Mouse (Mus musculus): ENCODE results near the gene Gm43191. TPM values are rescaled to one million over a fixed set of nuclear protein-coding genes. Genes with fewer than 3 reads are reported as not detected.

The Gm43191 gene
- total and polyA plus RNA-seq, 3 experiments: not detected

- Histone ChIP-seq H3K9me3 (replicated peaks) (no peaks in the 10 kb centered on the region), H3K4me3 (ENCODE audit: low read depth, low read length) (no peak overlapping the region), H3K36me3 (replicated peaks) (peaks cover 91% of the 10 kb centered on the region), H3K4me1 (ENCODE audit: insufficient read depth, low read depth, low read length) (peaks cover 9% of the 10 kb centered on the region), H3K27me3 (ENCODE audit: insufficient read depth, low read length) (no peaks in the 10 kb centered on the region)
- DNase-seq (ENCODE audit: low spot score) (no peak), ATAC-seq (ENCODE audit: extremely low read depth, insufficient number of reproducible peaks, low FRiP score, poor library complexity, severe bottlenecking) (no peak)
- TF ChIP-seq GATA2 (IDR thresholded peaks at IDR 0.05; ENCODE audit: borderline replicate concordance, low read depth, low read length): no peak
- TF ChIP-seq TAL1 (conservative IDR thresholded peaks at IDR 0.05; ENCODE audit: low read depth, low read length): no peak
- TF ChIP-seq CTCF (IDR thresholded peaks at IDR 0.05; ENCODE audit: low read depth, low read length): no peak
- TF ChIP-seq POLR2AphosphoS5 (IDR thresholded peaks at IDR 0.05; ENCODE audit: insufficient replicate concordance, low read depth, low read length): no peak
- no peak for TF ChIP-seq GATA1 (IDR thresholded peaks at IDR 0.05; ENCODE audit: borderline replicate concordance, low read length)
Measured at GRCm38 (mm10) chr3:116635799-116636198, 45.3 kb downstream of the Gm43191 start.

GRCm38 (mm10) chr3:116634853-116635252 is 46.2 kb downstream of the Gm43191 start:
- TF ChIP-seq POLR2AphosphoS5 (IDR thresholded peaks at IDR 0.05; ENCODE audit: insufficient replicate concordance, low read depth, low read length) (no peak), TAL1 (conservative IDR thresholded peaks at IDR 0.05; ENCODE audit: low read depth, low read length) (no peak), GATA2 (IDR thresholded peaks at IDR 0.05; ENCODE audit: borderline replicate concordance, low read depth, low read length) (no peak), CTCF (IDR thresholded peaks at IDR 0.05; ENCODE audit: low read depth, low read length) (no peak), GATA1 (IDR thresholded peaks at IDR 0.05; ENCODE audit: borderline replicate concordance, low read length) (no peak)
- ATAC-seq (ENCODE audit: extremely low read depth, insufficient number of reproducible peaks, low FRiP score, poor library complexity, severe bottlenecking) (no peak), DNase-seq (ENCODE audit: low spot score) (no peak)
- Histone ChIP-seq H3K4me1 (ENCODE audit: insufficient read depth, low read depth, low read length) (peaks cover 6% of the 10 kb centered on the region), H3K27me3 (ENCODE audit: insufficient read depth, low read length) (no peaks in the 10 kb centered on the region), H3K4me3 (ENCODE audit: low read depth, low read length) (no peak overlapping the region), H3K36me3 (replicated peaks) (peaks cover 90% of the 10 kb centered on the region), H3K9me3 (replicated peaks) (no peaks in the 10 kb centered on the region)

- TF ChIP-seq GATA1 (IDR thresholded peaks at IDR 0.05; ENCODE audit: borderline replicate concordance, low read length) (no peak), TAL1 (conservative IDR thresholded peaks at IDR 0.05; ENCODE audit: low read depth, low read length) (no peak), GATA2 (IDR thresholded peaks at IDR 0.05; ENCODE audit: borderline replicate concordance, low read depth, low read length) (no peak)
- Histone ChIP-seq H3K36me3 (replicated peaks) (peaks cover 88% of the 10 kb centered on the region), H3K9me3 (replicated peaks) (no peaks in the 10 kb centered on the region), H3K4me1 (ENCODE audit: insufficient read depth, low read depth, low read length) (peaks cover 6% of the 10 kb centered on the region), H3K4me3 (ENCODE audit: low read depth, low read length) (no peak overlapping the region), H3K27me3 (ENCODE audit: insufficient read depth, low read length) (no peaks in the 10 kb centered on the region)
- ATAC-seq (ENCODE audit: extremely low read depth, insufficient number of reproducible peaks, low FRiP score, poor library complexity, severe bottlenecking) (no peak), DNase-seq (ENCODE audit: low spot score) (no peak)
Measured at GRCm38 (mm10) chr3:116634091-116634490, 47.0 kb downstream of the Gm43191 start.

GRCm38 (mm10) chr3:116632971-116633370 is 48.1 kb downstream of the Gm43191 start:
- Histone ChIP-seq H3K4me1 (ENCODE audit: insufficient read depth, low read depth, low read length) (peaks cover 3% of the 10 kb centered on the region; the same call in 1 of the 2 replicates), H3K36me3 (replicated peaks) (peaks cover 84% of the 10 kb centered on the region), H3K4me3 (ENCODE audit: low read depth, low read length) (no peak overlapping the region), H3K9me3 (replicated peaks) (no peaks in the 10 kb centered on the region), H3K27me3 (ENCODE audit: insufficient read depth, low read length) (no peaks in the 10 kb centered on the region)
- DNase-seq (ENCODE audit: low spot score) (no peak), ATAC-seq (ENCODE audit: extremely low read depth, insufficient number of reproducible peaks, low FRiP score, poor library complexity, severe bottlenecking) (no peak)
- TF ChIP-seq GATA1 (IDR thresholded peaks at IDR 0.05; ENCODE audit: borderline replicate concordance, low read length) (no peak), POLR2AphosphoS5 (IDR thresholded peaks at IDR 0.05; ENCODE audit: insufficient replicate concordance, low read depth, low read length) (no peak), GATA2 (IDR thresholded peaks at IDR 0.05; ENCODE audit: borderline replicate concordance, low read depth, low read length) (no peak), CTCF (IDR thresholded peaks at IDR 0.05; ENCODE audit: low read depth, low read length) (no peak)

GRCm38 (mm10) chr3:116631459-116631858 is 49.6 kb downstream of the Gm43191 start:
- ATAC-seq (ENCODE audit: extremely low read depth, insufficient number of reproducible peaks, low FRiP score, poor library complexity, severe bottlenecking): no peak
- peaks cover 83% of the 10 kb centered on the region for H3K36me3 ChIP-seq (replicated peaks)
- H3K9me3 ChIP-seq (replicated peaks): no peaks in the 10 kb centered on the region

GRCm38 (mm10) chr3:116622641-116623040 is 58.4 kb downstream of the Gm43191 start:
- H3K36me3 ChIP-seq (replicated peaks): peaks cover 62% of the 10 kb centered on the region
- no peak for DNase-seq (ENCODE audit: low spot score)

More at GRCm38 (mm10) chr3:116631459-116631858, 49.6 kb downstream of the Gm43191 start:
- TF ChIP-seq CTCF (IDR thresholded peaks at IDR 0.05; ENCODE audit: low read depth, low read length): no peak
- TF ChIP-seq TAL1 (conservative IDR thresholded peaks at IDR 0.05; ENCODE audit: low read depth, low read length): no peak
- no peak for TF ChIP-seq POLR2AphosphoS5 (IDR thresholded peaks at IDR 0.05; ENCODE audit: insufficient replicate concordance, low read depth, low read length)
- TF ChIP-seq GATA2 (IDR thresholded peaks at IDR 0.05; ENCODE audit: borderline replicate concordance, low read depth, low read length): no peak
- Histone ChIP-seq H3K4me3 (ENCODE audit: low read depth, low read length) (no peak overlapping the region), H3K4me1 (ENCODE audit: insufficient read depth, low read depth, low read length) (peaks cover 3% of the 10 kb centered on the region; the same call in 1 of the 2 replicates), H3K27me3 (ENCODE audit: insufficient read depth, low read length) (no peaks in the 10 kb centered on the region)
- no peak for DNase-seq (ENCODE audit: low spot score)

More at GRCm38 (mm10) chr3:116622641-116623040, 58.4 kb downstream of the Gm43191 start:
- H3K9me3 ChIP-seq (replicated peaks): no peaks in the 10 kb centered on the region
- H3K4me3 ChIP-seq (ENCODE audit: low read depth, low read length): no peak overlapping the region
- TF ChIP-seq GATA2 (IDR thresholded peaks at IDR 0.05; ENCODE audit: borderline replicate concordance, low read depth, low read length) (no peak), POLR2AphosphoS5 (IDR thresholded peaks at IDR 0.05; ENCODE audit: insufficient replicate concordance, low read depth, low read length) (no peak), TAL1 (conservative IDR thresholded peaks at IDR 0.05; ENCODE audit: low read depth, low read length) (no peak), CTCF (IDR thresholded peaks at IDR 0.05; ENCODE audit: low read depth, low read length) (no peak), GATA1 (IDR thresholded peaks at IDR 0.05; ENCODE audit: borderline replicate concordance, low read length) (no peak)
- H3K4me1 ChIP-seq (ENCODE audit: insufficient read depth, low read depth, low read length): peaks cover 35% of the 10 kb centered on the region
- no peak for ATAC-seq (ENCODE audit: extremely low read depth, insufficient number of reproducible peaks, low FRiP score, poor library complexity, severe bottlenecking)
- no peaks in the 10 kb centered on the region for H3K27me3 ChIP-seq (ENCODE audit: insufficient read depth, low read length)

Data from G1E (cell line).